Mouse (Mus musculus) testis, postnatal 10 days (tissue): ENCODE data around the gene Adcy10.

Source experiments
- DNase-seq: peaks from one replicate; pipeline ENCODE4 v3.0.0; 2021; ENCODE audit warnings: low spot score

Gene Adcy10

GRCm38 (mm10) chr1:165604203-165604602 lies 119.2 kb downstream of the Adcy10 start:
- no peak for DNase-seq

DNA sequence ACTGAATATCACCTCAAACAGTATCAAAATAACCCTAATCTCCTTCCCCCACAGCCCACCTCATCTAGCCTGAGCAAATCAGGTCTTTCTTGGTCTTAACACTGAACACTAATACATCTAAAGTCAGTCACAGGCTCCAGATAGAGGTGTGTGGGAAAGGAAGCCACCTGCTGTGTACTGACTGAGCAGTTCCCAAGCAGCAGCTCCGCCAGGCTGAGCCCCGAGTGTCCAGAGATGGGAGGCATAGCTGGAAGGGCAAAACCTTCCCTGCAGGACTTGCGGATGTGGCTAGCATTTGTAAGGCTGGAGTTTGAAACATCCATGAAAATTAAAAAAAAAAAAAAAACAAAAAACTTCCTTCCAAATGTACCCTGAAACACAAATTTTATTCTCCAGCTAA lies 120.1 kb downstream of the Adcy10 start:
- no peak for DNase-seq

- no peak for DNase-seq
These were observed 120.8 kb downstream of the Adcy10 start for GRCm38 (mm10) chr1:165605774-165606173.

GRCm38 (mm10) chr1:165608904-165609303 lies 123.9 kb downstream of the Adcy10 start:
- no peak for DNase-seq

- DNase-seq: no peak
These were observed 124.7 kb downstream of the Adcy10 start for GRCm38 (mm10) chr1:165609495-165610320.

GRCm38 (mm10) chr1:165610321-165610999 lies 125.5 kb downstream of the Adcy10 start:
- no peak for DNase-seq

DNA sequence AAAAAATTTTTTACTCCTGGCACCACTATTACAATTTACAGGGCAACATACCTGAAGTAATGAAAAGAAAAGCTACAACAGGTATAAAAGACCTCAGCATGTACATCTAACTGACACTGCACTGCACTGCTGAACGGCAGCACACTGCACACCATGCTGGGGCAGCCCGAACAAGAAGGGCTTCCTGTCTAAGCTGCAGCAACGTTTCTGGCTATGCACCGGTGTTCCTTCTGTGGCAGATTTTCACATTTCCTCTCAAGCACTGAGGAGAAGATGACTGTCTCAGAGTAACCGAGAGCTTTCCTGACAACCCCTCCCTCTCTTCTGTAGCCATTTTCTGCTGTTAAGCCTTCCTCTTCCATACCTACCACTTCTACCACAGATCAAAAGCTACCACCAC lies 127.7 kb downstream of the Adcy10 start:
- DNase-seq: no peak

DNA sequence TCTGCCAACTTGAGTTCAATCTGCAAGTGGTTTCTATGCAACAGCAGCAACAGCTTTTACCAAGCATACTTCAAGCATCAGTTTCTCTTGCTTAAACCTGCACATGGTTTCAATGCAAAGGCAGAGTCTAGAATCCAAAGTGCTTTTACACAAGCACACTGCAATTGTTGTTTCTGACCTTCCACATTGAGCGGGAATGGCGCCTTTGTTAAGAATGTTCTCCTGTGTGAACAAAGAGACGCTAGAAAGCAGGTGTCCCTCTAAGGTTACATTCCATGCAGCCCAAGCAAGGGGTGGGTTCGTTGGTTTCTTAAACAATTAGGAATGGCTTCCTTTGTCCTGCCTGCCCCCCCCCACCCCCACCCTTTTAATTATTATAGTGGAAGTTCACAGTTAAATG lies 128.9 kb downstream of the Adcy10 start:
- no peak for DNase-seq

- no peak for DNase-seq
These were observed 129.8 kb downstream of the Adcy10 start for GRCm38 (mm10) chr1:165614793-165615192.

DNA sequence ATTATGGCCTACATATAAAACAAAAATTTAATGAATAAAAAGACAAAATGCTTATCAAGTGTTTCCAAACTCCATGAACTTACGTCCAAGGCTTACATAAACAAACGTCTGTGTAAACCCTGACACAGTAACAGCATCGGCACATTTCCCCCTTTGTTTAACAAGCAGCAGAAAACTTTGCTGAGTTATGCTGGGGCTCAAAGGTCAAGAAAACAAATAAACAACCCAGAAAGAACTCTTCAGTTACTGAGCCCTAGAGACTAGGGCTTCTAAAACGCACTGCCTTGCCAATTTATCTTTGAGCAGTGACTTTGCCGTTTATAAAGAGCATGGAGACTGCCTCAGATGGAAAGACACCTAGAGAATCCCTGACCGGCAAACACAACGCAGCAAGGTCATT lies 131.7 kb downstream of the Adcy10 start:
- DNase-seq: no peak

GRCm38 (mm10) chr1:165617166-165617891 lies 132.3 kb downstream of the Adcy10 start:
- no peak for DNase-seq

DNA sequence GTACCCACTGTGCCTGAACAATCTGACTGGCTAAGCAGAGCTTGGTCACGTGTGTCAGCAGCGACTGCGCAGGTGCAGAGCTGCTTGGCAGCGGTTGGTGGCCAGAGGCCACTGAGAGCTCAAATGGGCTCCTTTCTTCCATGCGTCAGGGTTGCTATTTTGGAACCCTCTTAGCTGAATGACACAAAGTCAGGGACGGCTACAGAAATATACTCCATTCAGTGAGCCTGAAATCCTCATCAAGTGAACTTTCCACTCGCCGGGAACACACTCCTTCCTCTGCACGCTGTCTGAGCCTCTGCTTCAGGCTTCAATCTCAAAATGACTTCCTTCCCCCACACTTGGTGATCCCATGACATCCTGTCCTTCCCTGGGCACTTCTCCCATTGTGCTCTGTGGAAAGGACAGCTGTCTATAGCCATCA lies 133.2 kb downstream of the Adcy10 start:
- no peak for DNase-seq

DNA sequence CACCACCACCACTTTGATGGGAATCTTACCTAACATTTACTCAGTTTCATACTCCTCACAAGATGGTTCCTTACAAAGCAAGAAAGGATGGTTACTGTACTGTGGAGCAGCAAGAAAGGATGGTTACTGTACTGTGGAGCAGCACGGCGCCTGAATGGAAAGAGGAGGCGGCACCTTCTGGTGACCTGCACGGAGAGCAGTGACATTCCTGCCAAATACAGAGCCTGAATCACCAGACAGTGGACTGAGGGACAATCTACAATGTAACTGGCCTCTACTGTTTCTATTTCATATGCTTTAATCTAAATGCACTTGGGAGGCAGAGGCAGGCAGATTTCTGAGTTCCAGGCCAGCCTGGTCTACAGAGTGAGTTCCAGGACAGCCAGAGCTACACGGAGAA lies 140.1 kb downstream of the Adcy10 start:
- no peak for DNase-seq

DNA sequence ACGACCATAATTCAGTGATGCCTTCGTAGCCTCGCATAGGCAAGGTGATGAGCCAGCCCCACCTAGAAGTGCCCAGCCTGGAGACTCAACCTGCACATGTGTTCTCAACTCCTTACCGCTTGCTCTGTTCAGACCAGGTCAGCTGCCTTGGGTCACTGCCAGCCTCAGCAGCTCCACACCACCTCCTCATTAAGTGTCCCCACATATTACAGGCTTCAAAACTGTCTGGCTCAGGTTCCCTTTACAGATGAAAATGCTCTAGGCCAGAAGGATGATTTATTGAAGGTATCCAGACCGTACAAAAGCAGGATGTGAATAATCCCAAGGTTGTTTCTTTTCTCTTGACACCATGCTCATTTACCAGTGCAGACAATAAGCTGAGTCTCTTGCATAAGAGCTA lies 140.9 kb downstream of the Adcy10 start:
- no peak for DNase-seq
